Mouse (Mus musculus) erythroblast, adult 5-6 weeks (primary cell): Measurements from ENCODE around the gene Ctnnb1. TPM values are rescaled to one million over a fixed set of nuclear protein-coding genes. Genes with fewer than 3 reads are reported as not detected.

Experiments used
- ATAC-seq: replicated peaks from 2 replicates; pipeline ENCODE4 v1.8.0; 2016; ENCODE audit warnings: moderate number of reproducible peaks, mild to moderate bottlenecking, moderate TSS enrichment, inconsistent platforms; ENCODE audit not compliant: poor library complexity, low FRiP score, severe bottlenecking
- total RNA-seq, 2 experiments: library from RNA; stranded (forward) in 1 of 2; stranded (reverse) in 1 of 2; fragments of 150-400 nt in 1 of 2; fragments of 200-764, 138-1000 nt in 1 of 2; gene quantifications; 2 replicates each; pipeline versions ENCODE4 v1.2.3 to v1.2.4; 2015 to 2017; ENCODE audit warnings: low replicate concordance in 2 of 2

Gene Ctnnb1
- total RNA-seq, 2 experiments from 2014 or later, result 172 to 196 TPM

GRCm38 (mm10) chr9:120989806-120990700 lies 61.0 kb downstream of the Ctnnb1 start:
- no peak for ATAC-seq

- ATAC-seq, result no peak
Observed at GRCm38 (mm10) chr9:120991801-120992200, 62.8 kb downstream of the Ctnnb1 start.

- ATAC-seq, result no peak
Observed at GRCm38 (mm10) chr9:120993004-120993403, 64.0 kb downstream of the Ctnnb1 start.

- ATAC-seq, result no peak
Observed at GRCm38 (mm10) chr9:120994223-120995155, 65.5 kb downstream of the Ctnnb1 start.

- no peak for ATAC-seq
Observed at GRCm38 (mm10) chr9:120998696-120999095, 69.7 kb downstream of the Ctnnb1 start.

GRCm38 (mm10) chr9:121000641-121001320 lies 71.8 kb downstream of the Ctnnb1 start:
- no peak for ATAC-seq

- ATAC-seq, result no peak
Observed at GRCm38 (mm10) chr9:121001681-121002540, 72.9 kb downstream of the Ctnnb1 start.

GRCm38 (mm10) chr9:121005961-121006360 lies 76.9 kb downstream of the Ctnnb1 start:
- ATAC-seq, result no peak
